Mouse (Mus musculus): ENCODE measurements around the gene Actl6b. TPM values are rescaled to one million over a fixed set of nuclear protein-coding genes. Genes with fewer than 3 reads are reported as not detected.

Actl6b gene
- total and polyA plus RNA-seq, 3 experiments, result 0.15 TPM; not detected in 2

- no peak overlapping the region for H3K27ac ChIP-seq (ENCODE audit: control insufficient read depth, low read depth, low read length)
- H3K9ac ChIP-seq (ENCODE audit: control insufficient read depth, low read depth, low read length, poor library complexity, severe bottlenecking), result no peak overlapping the region
- no peaks in the 10 kb centered on the region for H3K79me2 ChIP-seq (ENCODE audit: control insufficient read depth, insufficient read depth, low read length, poor library complexity)
- no peak overlapping the region for H3K4me3 ChIP-seq (ENCODE audit: control insufficient read depth in 1 of 2, insufficient read depth in 1 of 2, low read depth in 2 of 2, low read length in 2 of 2)
- no peaks in the 10 kb centered on the region for H3K9me3 ChIP-seq (replicated peaks; ENCODE audit: insufficient read depth, low read length)
- no peaks in the 10 kb centered on the region for H3K27me3 ChIP-seq (ENCODE audit: control insufficient read depth in 1 of 2, insufficient read depth in 2 of 2, low read length in 2 of 2)
- H3K4me1 ChIP-seq (ENCODE audit: control insufficient read depth in 1 of 2, insufficient read depth in 2 of 2, low read length in 2 of 2), result no peaks in the 10 kb centered on the region
- no peak for DNase-seq (ENCODE audit: low read depth, low spot score)
- TF ChIP-seq MAX (IDR thresholded peaks at IDR 0.05; ENCODE audit: low read length), result no peak
- TF ChIP-seq EP300 (IDR thresholded peaks at IDR 0.05; ENCODE audit: low read depth in 1 of 2, low read length in 2 of 2), result no peak
- no peak for TF ChIP-seq GATA1 (IDR thresholded peaks at IDR 0.05; ENCODE audit: low read depth, low read length)
- TF ChIP-seq TAL1 (IDR thresholded peaks at IDR 0.05; ENCODE audit: low read length), result no peak
- TF ChIP-seq NELFE (IDR thresholded peaks at IDR 0.05; ENCODE audit: low read depth, low read length), result no peak
- no peak for TF ChIP-seq GABPA (IDR thresholded peaks at IDR 0.05; ENCODE audit: low read depth, low read length)
- no peaks in the 10 kb centered on the region for H3K36me3 ChIP-seq (ENCODE audit: control insufficient read depth in 1 of 2, insufficient read depth in 2 of 2, low read length in 2 of 2)
Observed at GRCm38 (mm10) chr5:137615347-137615746, 62.0 kb downstream of the Actl6b start.

Other genes starting within 250 kb of the Actl6b start
- gene Srrt, start 245.8 kb upstream of the Actl6b start, total RNA-seq (2012; rRNA removed), result 235 and 291 TPM in 2 replicates
- gene Srrt, start 245.8 kb upstream of the Actl6b start, polyA plus RNA-seq (2012; ENCODE audit: insufficient read depth in 1 of 2, insufficient read length in 2 of 2, low read depth in 1 of 2, low replicate concordance in 2 of 2, missing spikeins in 1 of 2), result 100 to 1,000 TPM in 1 of 2 experiments, not detected in 1; 454 TPM
- 0.46 and 0.58 TPM in 2 replicates for gene Trip6, start 239.1 kb upstream of the Actl6b start, total RNA-seq (2012; rRNA removed)
- gene Trip6, start 239.1 kb upstream of the Actl6b start, polyA plus RNA-seq (2012; ENCODE audit: insufficient read depth in 1 of 2, insufficient read length in 2 of 2, low read depth in 1 of 2, low replicate concordance in 2 of 2, missing spikeins in 1 of 2), result 1 to 10 TPM in 1 of 2 experiments, not detected in 1; 2.1 TPM
- gene Slc12a9, start 219.9 kb upstream of the Actl6b start, total RNA-seq (2012; rRNA removed), result 7.1 and 8.8 TPM in 2 replicates
- gene Slc12a9, start 219.9 kb upstream of the Actl6b start, polyA plus RNA-seq (2012; ENCODE audit: insufficient read depth in 1 of 2, insufficient read length in 2 of 2, low read depth in 1 of 2, low replicate concordance in 2 of 2, missing spikeins in 1 of 2), result 10 to 100 TPM in 1 of 2 experiments, not detected in 1; 12.1 TPM
- gene Ephb4, start 203.4 kb upstream of the Actl6b start, total RNA-seq (2012; rRNA removed), result 0.07 and 0.12 TPM in 2 replicates
- gene Ephb4, start 203.4 kb upstream of the Actl6b start, polyA plus RNA-seq (2012; ENCODE audit: insufficient read depth in 1 of 2, insufficient read length in 2 of 2, low read depth in 1 of 2, low replicate concordance in 2 of 2, missing spikeins in 1 of 2), result under 1 TPM in 1 of 2 experiments, not detected in 1; 0.08 TPM
- 0.10 TPM in 1 of 2 replicates, not detected in the other for gene Zan, start 76.5 kb upstream of the Actl6b start, total RNA-seq (2012; rRNA removed)
- gene Zan, start 76.5 kb upstream of the Actl6b start, polyA plus RNA-seq (2012; ENCODE audit: insufficient read depth in 1 of 2, insufficient read length in 2 of 2, low read depth in 1 of 2, low replicate concordance in 2 of 2, missing spikeins in 1 of 2), result under 1 TPM in 1 of 2 experiments, not detected in 1; 0.15 TPM
- gene Pop7, start 51.0 kb upstream of the Actl6b start, total RNA-seq (2012; rRNA removed), result 73.8 and 79.8 TPM in 2 replicates
- 10 to 100 TPM in 1 of 2 experiments, not detected in 1; 61.1 TPM for gene Pop7, start 51.0 kb upstream of the Actl6b start, polyA plus RNA-seq (2012; ENCODE audit: insufficient read depth in 1 of 2, insufficient read length in 2 of 2, low read depth in 1 of 2, low replicate concordance in 2 of 2, missing spikeins in 1 of 2)
- 5.1 and 6.8 TPM in 2 replicates for gene Gigyf1, start 35.0 kb upstream of the Actl6b start, total RNA-seq (2012; rRNA removed)
- gene Gigyf1, start 35.0 kb upstream of the Actl6b start, polyA plus RNA-seq (2012; ENCODE audit: insufficient read depth in 1 of 2, insufficient read length in 2 of 2, low read depth in 1 of 2, low replicate concordance in 2 of 2, missing spikeins in 1 of 2), result 10 to 100 TPM in 1 of 2 experiments, not detected in 1; 24.6 TPM
- not detected in 2 replicates for gene Epo, start 20.3 kb upstream of the Actl6b start, total RNA-seq (2012; rRNA removed)
- not detected for gene Epo, start 20.3 kb upstream of the Actl6b start, polyA plus RNA-seq (2012; ENCODE audit: insufficient read depth in 1 of 2, insufficient read length in 2 of 2, low read depth in 1 of 2, low replicate concordance in 2 of 2, missing spikeins in 1 of 2)
- gene Gnb2, start 20.0 kb upstream of the Actl6b start, total RNA-seq (2012; rRNA removed), result 531 and 548 TPM in 2 replicates
- gene Gnb2, start 20.0 kb upstream of the Actl6b start, polyA plus RNA-seq (2012; ENCODE audit: insufficient read depth in 1 of 2, insufficient read length in 2 of 2, low read depth in 1 of 2, low replicate concordance in 2 of 2, missing spikeins in 1 of 2), result 100 to 1,000 TPM in 1 of 2 experiments, not detected in 1; 550 TPM
- 76.9 and 96.2 TPM in 2 replicates for gene Tfr2, start 16.3 kb downstream of the Actl6b start, total RNA-seq (2012; rRNA removed)
- gene Tfr2, start 16.3 kb downstream of the Actl6b start, polyA plus RNA-seq (2012; ENCODE audit: insufficient read depth in 1 of 2, insufficient read length in 2 of 2, low read depth in 1 of 2, low replicate concordance in 2 of 2, missing spikeins in 1 of 2), result 100 to 1,000 TPM in 1 of 2 experiments, not detected in 1; 112 TPM
- gene Mospd3, start 47.5 kb downstream of the Actl6b start, total RNA-seq (2012; rRNA removed), result 11.9 and 12.4 TPM in 2 replicates
- 100 to 1,000 TPM in 1 of 2 experiments, not detected in 1; 144 TPM for gene Mospd3, start 47.5 kb downstream of the Actl6b start, polyA plus RNA-seq (2012; ENCODE audit: insufficient read depth in 1 of 2, insufficient read length in 2 of 2, low read depth in 1 of 2, low replicate concordance in 2 of 2, missing spikeins in 1 of 2)
- 0.07 and 0.23 TPM in 2 replicates for gene Pcolce, start 60.3 kb downstream of the Actl6b start, total RNA-seq (2012; rRNA removed)
- gene Pcolce, start 60.3 kb downstream of the Actl6b start, polyA plus RNA-seq (2012; ENCODE audit: insufficient read depth in 1 of 2, insufficient read length in 2 of 2, low read depth in 1 of 2, low replicate concordance in 2 of 2, missing spikeins in 1 of 2), result under 1 TPM in 1 of 2 experiments, not detected in 1; 0.77 TPM
- 0.13 and 0.42 TPM in 2 replicates for gene Fbxo24, start 75.5 kb downstream of the Actl6b start, total RNA-seq (2012; rRNA removed)
- gene Fbxo24, start 75.5 kb downstream of the Actl6b start, polyA plus RNA-seq (2012; ENCODE audit: insufficient read depth in 1 of 2, insufficient read length in 2 of 2, low read depth in 1 of 2, low replicate concordance in 2 of 2, missing spikeins in 1 of 2), result under 1 TPM in 1 of 2 experiments, not detected in 1; 0.46 TPM
- 9.1 and 9.7 TPM in 2 replicates for gene Lrch4, start 75.6 kb downstream of the Actl6b start, total RNA-seq (2012; rRNA removed)
- 100 to 1,000 TPM in 1 of 2 experiments, 10 to 100 TPM in 1; 47.0 to 239 TPM for gene Lrch4, start 75.6 kb downstream of the Actl6b start, polyA plus RNA-seq (2012; ENCODE audit: insufficient read depth in 1 of 2, insufficient read length in 2 of 2, low read depth in 1 of 2, low replicate concordance in 2 of 2, missing spikeins in 1 of 2)
- gene Gm20605, start 75.7 kb downstream of the Actl6b start, total RNA-seq (2012; rRNA removed), result 2.4 and 2.5 TPM in 2 replicates
- 10 to 100 TPM in 1 of 2 experiments, not detected in 1; 12.7 TPM for gene Gm20605, start 75.7 kb downstream of the Actl6b start, polyA plus RNA-seq (2012; ENCODE audit: insufficient read depth in 1 of 2, insufficient read length in 2 of 2, low read depth in 1 of 2, low replicate concordance in 2 of 2, missing spikeins in 1 of 2)
- gene Sap25, start 87.8 kb downstream of the Actl6b start, total RNA-seq (2012; rRNA removed), result 1.9 and 3.0 TPM in 2 replicates
- gene Sap25, start 87.8 kb downstream of the Actl6b start, polyA plus RNA-seq (2012; ENCODE audit: insufficient read depth in 1 of 2, insufficient read length in 2 of 2, low read depth in 1 of 2, low replicate concordance in 2 of 2, missing spikeins in 1 of 2), result 10 to 100 TPM in 1 of 2 experiments, not detected in 1; 22.7 TPM
- gene Irs3, start 92.2 kb downstream of the Actl6b start, total RNA-seq (2012; rRNA removed), result 0.10 TPM in 1 of 2 replicates, not detected in the other
- gene Irs3, start 92.2 kb downstream of the Actl6b start, polyA plus RNA-seq (2012; ENCODE audit: insufficient read depth in 1 of 2, insufficient read length in 2 of 2, low read depth in 1 of 2, low replicate concordance in 2 of 2, missing spikeins in 1 of 2), result not detected
- gene Agfg2, start 131.2 kb downstream of the Actl6b start, total RNA-seq (2012; rRNA removed), result 18.7 and 30.0 TPM in 2 replicates
- gene Agfg2, start 131.2 kb downstream of the Actl6b start, polyA plus RNA-seq (2012; ENCODE audit: insufficient read depth in 1 of 2, insufficient read length in 2 of 2, low read depth in 1 of 2, low replicate concordance in 2 of 2, missing spikeins in 1 of 2), result 10 to 100 TPM in 1 of 2 experiments, not detected in 1; 38.9 TPM
- 0.39 and 0.42 TPM in 2 replicates for gene Nyap1, start 188.1 kb downstream of the Actl6b start, total RNA-seq (2012; rRNA removed)
- gene Nyap1, start 188.1 kb downstream of the Actl6b start, polyA plus RNA-seq (2012; ENCODE audit: insufficient read depth in 1 of 2, insufficient read length in 2 of 2, low read depth in 1 of 2, low replicate concordance in 2 of 2, missing spikeins in 1 of 2), result 1 to 10 TPM in 1 of 2 experiments, not detected in 1; 1.1 TPM
- 52.7 and 58.3 TPM in 2 replicates for gene Tsc22d4, start 192.2 kb downstream of the Actl6b start, total RNA-seq (2012; rRNA removed)
- gene Tsc22d4, start 192.2 kb downstream of the Actl6b start, polyA plus RNA-seq (2012; ENCODE audit: insufficient read depth in 1 of 2, insufficient read length in 2 of 2, low read depth in 1 of 2, low replicate concordance in 2 of 2, missing spikeins in 1 of 2), result 100 to 1,000 TPM in 1 of 2 experiments, not detected in 1; 203 TPM
- gene Ppp1r35, start 225.3 kb downstream of the Actl6b start, total RNA-seq (2012; rRNA removed), result 35.0 and 35.8 TPM in 2 replicates
- gene Ppp1r35, start 225.3 kb downstream of the Actl6b start, polyA plus RNA-seq (2012; ENCODE audit: insufficient read depth in 1 of 2, insufficient read length in 2 of 2, low read depth in 1 of 2, low replicate concordance in 2 of 2, missing spikeins in 1 of 2), result 10 to 100 TPM in 1 of 2 experiments, not detected in 1; 46.2 TPM
- gene Mepce, start 234.1 kb downstream of the Actl6b start, total RNA-seq (2012; rRNA removed), result 49.1 and 58.7 TPM in 2 replicates
- 10 to 100 TPM in 1 of 2 experiments, not detected in 1; 74.2 TPM for gene Mepce, start 234.1 kb downstream of the Actl6b start, polyA plus RNA-seq (2012; ENCODE audit: insufficient read depth in 1 of 2, insufficient read length in 2 of 2, low read depth in 1 of 2, low replicate concordance in 2 of 2, missing spikeins in 1 of 2)
- gene Zcwpw1, start 234.3 kb downstream of the Actl6b start, total RNA-seq (2012; rRNA removed), result 5.6 and 11.1 TPM in 2 replicates
- gene Zcwpw1, start 234.3 kb downstream of the Actl6b start, polyA plus RNA-seq (2012; ENCODE audit: insufficient read depth in 1 of 2, insufficient read length in 2 of 2, low read depth in 1 of 2, low replicate concordance in 2 of 2, missing spikeins in 1 of 2), result 10 to 100 TPM in 1 of 2 experiments, not detected in 1; 16.0 TPM

Data from MEL (cell line).